ENCODE assay signal across 34 mouse cellular contexts in the genomic region with DNA sequence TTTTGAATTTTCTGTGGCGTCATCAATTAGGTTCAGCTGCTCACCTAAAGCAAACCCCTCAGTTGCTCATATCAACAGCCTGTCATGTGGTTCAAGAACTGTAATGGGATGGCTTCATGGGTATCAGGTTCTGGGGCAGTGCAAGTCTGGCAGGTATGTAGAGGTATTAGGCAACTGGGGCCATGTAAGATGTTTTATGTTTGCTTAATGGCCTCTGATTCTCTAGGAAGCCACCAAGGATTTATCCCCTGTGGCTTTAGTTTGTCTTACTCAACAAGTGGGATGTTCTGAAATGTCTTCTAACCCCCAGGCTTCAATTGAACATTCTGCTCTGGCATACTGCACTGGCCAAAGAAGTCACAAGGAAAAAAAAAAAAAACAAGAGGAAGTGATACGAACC. TPM values are rescaled to one million over a fixed set of nuclear protein-coding genes. Genes with fewer than 3 reads are reported as not detected.
A peak's percentile ranks its signal among the peaks of the same experiment; 100 is the strongest.
DNase-seq lines count a peak whose midpoint lies in the region; ATAC-seq and TF ChIP-seq lines count a peak whose summit lies in the region.
"Had no signal": no experiment of that assay in that cellular context is flagged by ENCODE, and none has a peak within 500 bp of the region (broad histone marks: within the 10 kb centered on the region; RNA-seq: fewer than 3 reads in every experiment).

No protein-coding gene starts in this region.

- WGBS in hindbrain, embryonic 14.5 days = 89% methylated on average over 2 of the region's 2 CpGs
- 86% methylated on average over 2 of the region's 2 CpGs for WGBS in embryonic facial prominence, embryonic 10.5 days

- no peak for ATAC-seq in hindbrain, embryonic 14.5 days (ENCODE audit: low FRiP score)
- ATAC-seq: activated CD4-positive, CD25-positive, alpha-beta regulatory T cell, adult 4 months; forebrain, embryonic 15.5 days; intestine, embryonic 15.5 days had no signal

- peak overlapping the region; percentile 8 for H3K4me2 ChIP-seq in myocyte (ENCODE audit: low read depth)
- H3K4me2 ChIP-seq in hindbrain, embryonic 14.5 days (replicated peaks) = no peak overlapping the region
- H3K4me2 ChIP-seq: forebrain, embryonic 12.5 days; forebrain, embryonic 15.5 days; heart, embryonic 15.5 days; hindbrain, embryonic 15.5 days; intestine, embryonic 15.5 days had no signal

- DNase-seq in layer of hippocampus, adult 2 months (ENCODE audit: low spot score in 2 of 2) = no peak
- no peak for DNase-seq in layer of hippocampus, postnatal 25 days (ENCODE audit: extremely low spot score in 1 of 2, low spot score in 1 of 2)
- peak; percentile 94 for DNase-seq in fat pad, adult 2 months (ENCODE audit: extremely low read depth, low read depth, low spot score)
- DNase-seq in hindbrain, embryonic 14.5 days (ENCODE audit: low spot score) = no peak
- no peak for DNase-seq in embryonic facial prominence, embryonic 10.5 days (ENCODE audit: low spot score)
- DNase-seq: adrenal gland, adult 8-10 months; adrenal gland, postnatal 25 days; cerebellum, adult 11-12 months; cerebellum, adult 8-10 months; cerebellum, postnatal 10 days; cerebellum, postnatal 36 days; embryo, embryonic 11 days; gastrocnemius, postnatal 25 days; heart, adult 2 months; heart, postnatal 14 days; heart, postnatal 4 days; kidney, adult 11 months had no signal

- no peaks in the 10 kb centered on the region for H3K4me1 ChIP-seq in hindbrain, embryonic 14.5 days (replicated peaks; ENCODE audit: control insufficient read depth, insufficient read depth, low read length)
- no peaks in the 10 kb centered on the region for H3K4me1 ChIP-seq in embryonic facial prominence, embryonic 10.5 days
- H3K4me1 ChIP-seq: forebrain, embryonic 12.5 days; forebrain, embryonic 15.5 days; heart, embryonic 10.5 days; heart, embryonic 15.5 days; hindbrain, embryonic 15.5 days; intestine, embryonic 15.5 days had no signal

- H3K4me3 ChIP-seq in layer of hippocampus, adult 2 months = no peak overlapping the region
- H3K4me3 ChIP-seq in myocyte = no peak overlapping the region
- no peak overlapping the region for H3K4me3 ChIP-seq in hindbrain, embryonic 14.5 days (replicated peaks; ENCODE audit: low read length)
- no peak overlapping the region for H3K4me3 ChIP-seq in embryonic facial prominence, embryonic 10.5 days
- H3K4me3 ChIP-seq: forebrain, embryonic 12.5 days; forebrain, embryonic 15.5 days; heart, adult 2 months; heart, embryonic 10.5 days; heart, embryonic 15.5 days; hindbrain, embryonic 15.5 days; intestine, embryonic 15.5 days had no signal

- no peaks in the 10 kb centered on the region for H3K27me3 ChIP-seq in myocyte (ENCODE audit: control insufficient read depth, insufficient read depth, insufficient read length)
- H3K27me3 ChIP-seq in hindbrain, embryonic 14.5 days (ENCODE audit: control insufficient read depth, insufficient read depth, low read length) = no peaks in the 10 kb centered on the region
- H3K27me3 ChIP-seq in embryonic facial prominence, embryonic 10.5 days (replicated peaks; ENCODE audit: low read depth, poor library complexity, severe bottlenecking) = no peaks in the 10 kb centered on the region
- H3K27me3 ChIP-seq: forebrain, embryonic 12.5 days; forebrain, embryonic 15.5 days; heart, embryonic 15.5 days; hindbrain, embryonic 15.5 days; intestine, embryonic 15.5 days had no signal

- no peak for TF ChIP-seq CTCF in layer of hippocampus, adult 2 months (conservative IDR thresholded peaks at IDR 0.05)

- H3K9me3 ChIP-seq in hindbrain, embryonic 14.5 days (ENCODE audit: control insufficient read depth, low read length) = no peaks in the 10 kb centered on the region
- no peaks in the 10 kb centered on the region for H3K9me3 ChIP-seq in embryonic facial prominence, embryonic 10.5 days
- H3K9me3 ChIP-seq: forebrain, embryonic 12.5 days; forebrain, embryonic 15.5 days; heart, embryonic 10.5 days; heart, embryonic 15.5 days; hindbrain, embryonic 15.5 days; intestine, embryonic 15.5 days had no signal

- H3K9ac ChIP-seq in hindbrain, embryonic 14.5 days = no peak overlapping the region
- H3K9ac ChIP-seq: forebrain, embryonic 12.5 days; forebrain, embryonic 15.5 days; heart, embryonic 15.5 days; hindbrain, embryonic 15.5 days; intestine, embryonic 15.5 days had no signal

- no peaks in the 10 kb centered on the region for H3K79me2 ChIP-seq in myocyte (ENCODE audit: control insufficient read depth, insufficient read depth)

- no peak for TF ChIP-seq POLR2A in myocyte (IDR thresholded peaks at IDR 0.05; ENCODE audit: insufficient read length, low read depth)

- no peak overlapping the region for H3ac ChIP-seq in myocyte (ENCODE audit: control insufficient read depth, insufficient read length)

- peak overlapping the region; percentile 85 for H3K27ac ChIP-seq in layer of hippocampus, adult 2 months
- H3K27ac ChIP-seq in hindbrain, embryonic 14.5 days = no peak overlapping the region
- no peak overlapping the region for H3K27ac ChIP-seq in embryonic facial prominence, embryonic 10.5 days (replicated peaks)
- H3K27ac ChIP-seq: forebrain, embryonic 12.5 days; forebrain, embryonic 15.5 days; heart, adult 2 months; heart, embryonic 10.5 days; heart, embryonic 15.5 days; hindbrain, embryonic 15.5 days; intestine, embryonic 15.5 days had no signal

- no peaks in the 10 kb centered on the region for H3K36me3 ChIP-seq in myocyte (ENCODE audit: control insufficient read depth, insufficient read depth)
- no peaks in the 10 kb centered on the region for H3K36me3 ChIP-seq in hindbrain, embryonic 14.5 days (replicated peaks; ENCODE audit: control insufficient read depth, insufficient read depth)
- no peaks in the 10 kb centered on the region for H3K36me3 ChIP-seq in embryonic facial prominence, embryonic 10.5 days (replicated peaks)
- H3K36me3 ChIP-seq: forebrain, embryonic 12.5 days; forebrain, embryonic 15.5 days; heart, embryonic 10.5 days; heart, embryonic 15.5 days; hindbrain, embryonic 15.5 days; intestine, embryonic 15.5 days had no signal

TF ChIP-seq in myocyte, 11 proteins besides CTCF, POLR2A, EP300 and RAD21:
- TF ChIP-seq SRF (IDR thresholded peaks at IDR 0.05; ENCODE audit: control insufficient read depth, insufficient read length, low read depth) = no peak
- TF ChIP-seq USF1 (IDR thresholded peaks at IDR 0.05; ENCODE audit: low read depth) = no peak
- no peak for TF ChIP-seq MAX (IDR thresholded peaks at IDR 0.05; ENCODE audit: low read depth)
- no peak for TF ChIP-seq E2F4 (IDR thresholded peaks at IDR 0.05; ENCODE audit: insufficient read depth)
- TF ChIP-seq POLR2AphosphoS2 (IDR thresholded peaks at IDR 0.05; ENCODE audit: insufficient read length, low read depth) = no peak
- TF ChIP-seq REST (IDR thresholded peaks at IDR 0.05; ENCODE audit: insufficient read depth, insufficient read length) = no peak
- TF ChIP-seq CEBPB (IDR thresholded peaks at IDR 0.05; ENCODE audit: insufficient read depth, poor library complexity, severe bottlenecking) = no peak
- TF ChIP-seq TCF3 (IDR thresholded peaks at IDR 0.05; ENCODE audit: insufficient read length, low read depth) = no peak
- no peak for TF ChIP-seq MYOG (IDR thresholded peaks at IDR 0.05; ENCODE audit: control insufficient read depth in 1 of 3, insufficient read depth in 1 of 3, insufficient read length in 2 of 3, low read depth in 2 of 3)
- no peak for TF ChIP-seq MYOD1 (IDR thresholded peaks at IDR 0.05; ENCODE audit: control insufficient read depth in 1 of 3, insufficient read length in 2 of 3, low read depth in 2 of 3)
- no peak for TF ChIP-seq TCF12 (IDR thresholded peaks at IDR 0.05; ENCODE audit: insufficient read depth, poor library complexity, severe bottlenecking)

RNA-seq across cellular contexts. Expression of a gene that starts 15.6 kb away (rescaled TPM):
- total RNA-seq in layer of hippocampus, adult 2 months (2021) = not detected
- not detected for total RNA-seq in layer of hippocampus, postnatal 25 days (2021)
- polyA plus RNA-seq in myocyte (2012; fragmentation: generic; extraction: Trizol) = not detected
- not detected in 2 replicates for polyA plus RNA-seq in hindbrain, embryonic 14.5 days (2014; fragmentation: Nextera tagmentation; extraction: Ambion mirVana)
- not detected in 2 replicates for polyA plus RNA-seq in embryonic facial prominence, embryonic 10.5 days (2016; fragmentation: Nextera tagmentation; extraction: Ambion mirVana)
- total RNA-seq: adrenal gland, adult 8-10 months; adrenal gland, postnatal 25 days; ES-E14; gastrocnemius, adult 8-10 months; gastrocnemius, postnatal 25 days; heart, adult 2 months; heart, postnatal 14 days; heart, postnatal 4 days had no signal
- polyA plus RNA-seq: brain, embryonic 14.5 days; C2C12; CD4-positive, CD25-positive, alpha-beta regulatory T cell, adult 4 months; cortical plate, adult 2 months; embryonic facial prominence, embryonic 11.5 days; embryonic facial prominence, embryonic 14.5 days; forebrain, embryonic 12.5 days; forebrain, embryonic 15.5 days; heart, adult 2 months; heart, embryonic 10.5 days; heart, embryonic 15.5 days; hindbrain, embryonic 11.5 days; hindbrain, embryonic 15.5 days; intestine, embryonic 15.5 days had no signal
